Mouse (Mus musculus): ENCODE measurements at regions not wholly inside any gene's neighbourhood (a gene's known extent, or its start where the extent isn't known, plus 50 kb on each side); places are given as distances from the start of the nearest gene placed in this dataset.

DNA sequence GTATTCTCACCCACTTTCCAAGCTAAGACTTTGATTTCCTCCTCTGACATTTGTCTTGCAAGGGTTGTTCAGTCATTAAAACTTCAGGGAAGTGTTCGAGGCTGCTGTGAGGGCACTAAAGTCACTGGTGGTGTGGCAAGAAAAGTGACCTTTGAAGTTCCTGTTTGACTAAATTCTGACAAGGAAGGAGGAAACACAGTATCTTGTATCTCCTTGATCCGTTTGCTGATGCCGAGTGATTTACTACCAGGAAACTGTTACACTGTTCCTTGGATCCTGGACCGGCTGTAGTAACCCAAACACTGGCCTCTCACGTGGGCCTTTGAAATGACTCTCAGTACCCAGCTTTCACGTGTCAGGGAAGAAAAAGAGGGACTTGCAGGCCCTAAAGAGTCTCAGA is 53.5 kb upstream of the Ralgapa2 start:
- TF ChIP-seq CTCF (IDR thresholded peaks at IDR 0.05; ENCODE audit: low read depth) (no peak), EP300 (IDR thresholded peaks at IDR 0.05; ENCODE audit: low read depth) (no peak)

All from liver, embryonic 14.5 days (tissue).